Mouse (Mus musculus): ENCODE results near the gene Sec63. TPM values are rescaled to one million over a fixed set of nuclear protein-coding genes. Genes with fewer than 3 reads are reported as not detected.

Sec63 gene
- polyA plus RNA-seq, 1 experiment from 2014 or later: 15.7 TPM

GRCm38 (mm10) chr10:42879682-42880081, 118.4 kb downstream of the Sec63 start:
- 65% methylated on average over 5 of the region's 5 CpGs for WGBS

More at GRCm38 (mm10) chr10:42879682-42880081, 118.4 kb downstream of the Sec63 start:
- H3K27ac ChIP-seq (ENCODE audit: low read length): no peak overlapping the region
- no peaks in the 10 kb centered on the region for H3K36me3 ChIP-seq (ENCODE audit: control insufficient read depth, insufficient read depth)
- H3K9ac ChIP-seq (ENCODE audit: low read length): no peak overlapping the region
- no peaks in the 10 kb centered on the region for H3K27me3 ChIP-seq (ENCODE audit: control insufficient read depth, insufficient read depth, low read length)
- no peaks in the 10 kb centered on the region for H3K9me3 ChIP-seq (replicated peaks; ENCODE audit: control insufficient read depth, low read length)
- H3K4me1 ChIP-seq (ENCODE audit: control insufficient read depth, insufficient read depth, low read length): peaks cover 6% of the 10 kb centered on the region; the same call in 1 of the 2 replicates
- no peak for ATAC-seq (replicated peaks; ENCODE audit: extremely low read depth, insufficient read depth, low FRiP score)
- H3K4me2 ChIP-seq (ENCODE audit: low read depth, low read length): no peak overlapping the region
- no peak overlapping the region for H3K4me3 ChIP-seq (ENCODE audit: low read length)

Other genes starting within 250 kb of the Sec63 start
- gene Nr2e1, start 177.9 kb upstream of the Sec63 start, polyA plus RNA-seq (2015; fragmentation: Nextera tagmentation; extraction: Ambion mirVana): not detected in 2 replicates
- gene Ostm1, start 177.7 kb upstream of the Sec63 start, polyA plus RNA-seq (2015; fragmentation: Nextera tagmentation; extraction: Ambion mirVana): 17.6 and 24.0 TPM in 2 replicates
- gene Scml4, start 98.9 kb downstream of the Sec63 start, polyA plus RNA-seq (2015; fragmentation: Nextera tagmentation; extraction: Ambion mirVana): 1.2 and 2.0 TPM in 2 replicates

All from heart, embryonic 16.5 days (tissue).